Mouse (Mus musculus) MEL (cell line): ENCODE results near the gene Naaladl2. TPM values are rescaled to one million over a fixed set of nuclear protein-coding genes. Genes with fewer than 3 reads are reported as not detected.
A peak's percentile ranks its signal among the peaks of the same experiment; 100 is the strongest.

Experiments used
- DNase-seq: peaks from one replicate; pipeline ENCODE4 v3.0.0; 2011; ENCODE audit warnings: low read depth, low spot score
- H3K27ac ChIP-seq: 2 replicates; pipeline ENCODE4 v1.5.1; 2012; ENCODE audit warnings: low read depth, mild to moderate bottlenecking, control low read depth, low read length, moderate library complexity; ENCODE audit not compliant: control insufficient read depth
- H3K27me3 ChIP-seq, 2 experiments: fragments of 150-350 bp in 1 of 2; sonication (generic) in 1 of 2; 2 replicates each; pipeline ENCODE4 v1.6.1; 2012; ENCODE audit warnings: low read length in 2 of 2, mild to moderate bottlenecking in 2 of 2, improper control_type of control experiment in 1 of 2, moderate library complexity in 1 of 2; ENCODE audit not compliant: insufficient read depth in 2 of 2, control insufficient read depth in 1 of 2
- H3K36me3 ChIP-seq, 2 experiments: 2 replicates each; pipeline ENCODE4 v1.6.1; 2012 to 2014; ENCODE audit warnings: low read length in 2 of 2, improper control_type of control experiment in 1 of 2, inconsistent platforms in 1 of 2, mild to moderate bottlenecking in 1 of 2; ENCODE audit not compliant: insufficient read depth in 2 of 2, control insufficient read depth in 1 of 2
- H3K4me1 ChIP-seq, 2 experiments: fragments of 150-350 bp in 1 of 2; sonication (generic) in 1 of 2; 2 replicates each; pipeline ENCODE4 v1.6.1; 2012; ENCODE audit warnings: low read length in 2 of 2, improper control_type of control experiment in 1 of 2, mild to moderate bottlenecking in 1 of 2; ENCODE audit not compliant: insufficient read depth in 2 of 2, control insufficient read depth in 1 of 2
- H3K4me3 ChIP-seq, 2 experiments: fragments of 150-350 bp in 1 of 2; sonication (generic) in 1 of 2; 2 replicates each; pipeline ENCODE4 v1.5.1; 2012; ENCODE audit warnings: low read depth in 2 of 2, low read length in 2 of 2, mild to moderate bottlenecking in 2 of 2, moderate library complexity in 2 of 2, control low read depth in 1 of 2, improper control_type of control experiment in 1 of 2; ENCODE audit not compliant: control insufficient read depth in 1 of 2, insufficient read depth in 1 of 2
- H3K79me2 ChIP-seq: 2 replicates; pipeline ENCODE4 v1.6.1; 2012; ENCODE audit warnings: mild to moderate bottlenecking, low read length, moderate library complexity; ENCODE audit not compliant: control insufficient read depth, poor library complexity, insufficient read depth
- H3K9ac ChIP-seq: 2 replicates; pipeline ENCODE4 v1.6.1; 2012; ENCODE audit warnings: low read depth, mild to moderate bottlenecking, control low read depth, low read length, moderate library complexity; ENCODE audit not compliant: control insufficient read depth, poor library complexity, severe bottlenecking
- H3K9me3 ChIP-seq: fragments of 150-350 bp; sonication (generic); replicated peaks from 2 replicates; pipeline ENCODE4 v1.6.1; 2012; ENCODE audit warnings: mild to moderate bottlenecking, low read length, improper control_type of control experiment, moderate library complexity; ENCODE audit not compliant: insufficient read depth
- CHD1 ChIP-seq: IDR thresholded peaks from 2 replicates; pipeline ENCODE4 v1.6.1; 2012; ENCODE audit warnings: low read depth, mild to moderate bottlenecking, inconsistent platforms, low read length, improper control_type of control experiment
- CHD2 ChIP-seq: IDR thresholded peaks from 2 replicates; pipeline ENCODE4 v1.6.1; 2011; ENCODE audit warnings: low read length, improper control_type of control experiment
- E2F4 ChIP-seq: IDR thresholded peaks from 2 replicates; pipeline ENCODE4 v1.6.1; 2011; ENCODE audit warnings: low read depth, low read length, improper control_type of control experiment, borderline replicate concordance
- ELF1 ChIP-seq: IDR thresholded peaks from 2 replicates; pipeline ENCODE4 v1.6.1; 2014; ENCODE audit warnings: low read depth, mild to moderate bottlenecking, inconsistent platforms, low read length, improper control_type of control experiment, moderate library complexity
- EP300 ChIP-seq, 2 experiments: IDR thresholded peaks; 2 replicates each; pipeline ENCODE4 v1.6.1; 2011; ENCODE audit warnings: improper control_type of control experiment in 2 of 2, low read length in 2 of 2, low read depth in 1 of 2, mild to moderate bottlenecking in 1 of 2
- GABPA ChIP-seq: IDR thresholded peaks from 2 replicates; pipeline ENCODE4 v1.6.1; 2012; ENCODE audit warnings: low read depth, mild to moderate bottlenecking, inconsistent platforms, low read length, improper control_type of control experiment, moderate library complexity
- GATA1 ChIP-seq: IDR thresholded peaks from 2 replicates; pipeline ENCODE4 v1.6.1; 2011; ENCODE audit warnings: low read depth, low read length, improper control_type of control experiment
- HCFC1 ChIP-seq: IDR thresholded peaks from 2 replicates; pipeline ENCODE4 v1.6.1; 2012; ENCODE audit warnings: low read depth, mild to moderate bottlenecking, inconsistent platforms, low read length, improper control_type of control experiment, moderate library complexity
- JUND ChIP-seq: IDR thresholded peaks from 2 replicates; pipeline ENCODE4 v1.6.1; 2011; ENCODE audit warnings: low read depth, mild to moderate bottlenecking, improper control_type of control experiment, low read length
- MEF2A ChIP-seq: IDR thresholded peaks from 2 replicates; pipeline ENCODE4 v1.6.1; 2014; ENCODE audit warnings: low read depth, mild to moderate bottlenecking, inconsistent platforms, low read length, improper control_type of control experiment; ENCODE audit not compliant: poor library complexity, insufficient replicate concordance, severe bottlenecking; ENCODE audit errors: extremely low read depth
- MXI1 ChIP-seq: IDR thresholded peaks from 2 replicates; pipeline ENCODE4 v1.6.1; 2011; ENCODE audit warnings: mild to moderate bottlenecking, low read depth, low read length, improper control_type of control experiment
- MYC ChIP-seq: IDR thresholded peaks from 2 replicates; pipeline ENCODE4 v1.6.1; 2011; ENCODE audit warnings: low read depth, mild to moderate bottlenecking, low read length, improper control_type of control experiment, moderate library complexity
- NELFE ChIP-seq: IDR thresholded peaks from 2 replicates; pipeline ENCODE4 v1.6.1; 2011; ENCODE audit warnings: low read depth, low read length, improper control_type of control experiment
- NRF1 ChIP-seq: IDR thresholded peaks from 2 replicates; pipeline ENCODE4 v1.6.1; 2014; ENCODE audit warnings: low read depth, mild to moderate bottlenecking, inconsistent platforms, low read length, improper control_type of control experiment, moderate library complexity; ENCODE audit not compliant: poor library complexity, insufficient read depth, severe bottlenecking
- POLR2AphosphoS2 ChIP-seq: IDR thresholded peaks from 2 replicates; pipeline ENCODE4 v1.6.1; 2011; ENCODE audit warnings: low read length, improper control_type of control experiment
- RCOR1 ChIP-seq: IDR thresholded peaks from 2 replicates; pipeline ENCODE4 v1.6.1; 2012; ENCODE audit warnings: low read depth, mild to moderate bottlenecking, inconsistent platforms, low read length, improper control_type of control experiment
- SMC3 ChIP-seq: IDR thresholded peaks from 2 replicates; pipeline ENCODE4 v1.6.1; 2011; ENCODE audit warnings: low read depth, low read length, improper control_type of control experiment
- TCF12 ChIP-seq: IDR thresholded peaks from 2 replicates; pipeline ENCODE4 v1.6.1; 2014; ENCODE audit warnings: low read depth, mild to moderate bottlenecking, inconsistent platforms, low read length, improper control_type of control experiment, moderate library complexity
- USF1 ChIP-seq: IDR thresholded peaks from 2 replicates; pipeline ENCODE4 v1.6.1; 2014; ENCODE audit warnings: low read depth, mild to moderate bottlenecking, inconsistent platforms, low read length, improper control_type of control experiment, moderate library complexity
- ZKSCAN1 ChIP-seq: IDR thresholded peaks from 2 replicates; pipeline ENCODE4 v1.6.1; 2012; ENCODE audit warnings: low read depth, mild to moderate bottlenecking, inconsistent platforms, low read length, improper control_type of control experiment, moderate library complexity
- ZMIZ1 ChIP-seq: IDR thresholded peaks from 2 replicates; pipeline ENCODE4 v1.6.1; 2012; ENCODE audit warnings: low read depth, mild to moderate bottlenecking, inconsistent platforms, low read length, improper control_type of control experiment, moderate library complexity
- ZNF384 ChIP-seq: IDR thresholded peaks from 2 replicates; pipeline ENCODE4 v1.6.1; 2012; ENCODE audit warnings: low read depth, mild to moderate bottlenecking, inconsistent platforms, low read length, improper control_type of control experiment
- polyA plus RNA-seq, 2 experiments: library from polyadenylated mRNA; stranded (reverse) in 1 of 2; unstranded in 1 of 2; fragments of >175 nt in 1 of 2; fragments of >200 nt in 1 of 2; gene quantifications; 2 replicates each; pipeline versions ENCODE4 v1.2.1 to v1.2.4; 2012; ENCODE audit warnings: low replicate concordance in 2 of 2, low read depth in 1 of 2; ENCODE audit not compliant: insufficient read length in 2 of 2, insufficient read depth in 1 of 2, missing spikeins in 1 of 2
- total RNA-seq: library from RNA; depleted of rRNA; stranded (reverse); fragments of 300-350 nt; gene quantifications from 2 replicates; pipeline ENCODE4 v1.2.3, GENCODE M21; 2012

The Naaladl2 gene
- total and polyA plus RNA-seq, 3 experiments = 0.17 TPM; not detected in 2

DNA sequence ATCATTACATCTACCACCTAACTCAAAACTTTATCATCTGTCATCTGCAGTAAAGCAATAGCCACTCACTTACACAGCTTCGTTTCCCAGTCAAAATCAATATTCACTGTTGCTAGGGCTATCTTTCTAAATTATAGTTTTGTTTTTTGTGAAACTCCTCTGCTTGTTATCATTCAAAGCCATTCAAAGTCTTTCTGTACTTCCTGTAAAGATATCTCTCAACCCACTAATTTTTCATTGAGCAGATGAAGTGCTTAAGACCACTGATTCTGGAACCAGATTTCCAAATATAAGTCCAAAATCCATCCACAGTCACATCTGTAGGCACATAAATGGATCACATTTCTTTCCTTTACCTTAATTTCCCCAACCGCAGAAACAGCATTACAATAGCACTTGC lies 1020.0 kb downstream of the Naaladl2 start:
- Histone ChIP-seq H3K79me2 (no peaks in the 10 kb centered on the region), H3K36me3 (peaks cover 0 to 15% of the 10 kb centered on the region in 2 experiments; a peak in 2 of 4 replicates), H3K4me1 (peaks cover 0 to 17% of the 10 kb centered on the region in 2 experiments; a peak in 2 of 4 replicates), H3K4me3 (no peak overlapping the region), H3K9me3 (no peaks in the 10 kb centered on the region), H3K9ac (no peak overlapping the region), H3K27ac (no peak overlapping the region), H3K27me3 (no peaks in the 10 kb centered on the region)
- DNase-seq = no peak
- peak; percentile 54 for TF ChIP-seq GATA1
- TF ChIP-seq USF1 = no peak
- TF ChIP-seq NRF1 = no peak
- peak; percentile 51 to 52; a peak in 3 of 4 replicates for TF ChIP-seq EP300 (IDR thresholded peaks at IDR 0.05; ENCODE audit: low read depth in 1 of 2, low read length in 2 of 2)
- TF ChIP-seq MYC = no peak
- no peak for TF ChIP-seq HCFC1
- TF ChIP-seq ZKSCAN1 = no peak
- peak; percentile 57; the same call in 1 of the 2 replicates for TF ChIP-seq TCF12
- no peak for TF ChIP-seq CHD1
- peak; percentile 72 for TF ChIP-seq RCOR1

- peaks cover 0 to 5% of the 10 kb centered on the region in 2 experiments; a peak in 2 of 4 replicates for H3K36me3 ChIP-seq
- no peaks in the 10 kb centered on the region for H3K79me2 ChIP-seq
- no peak overlapping the region for H3K27ac ChIP-seq
- no peak overlapping the region for H3K4me3 ChIP-seq
- TF ChIP-seq CHD2 (no peak), GABPA (no peak), NELFE (no peak), ZMIZ1 (no peak), EP300 (IDR thresholded peaks at IDR 0.05; ENCODE audit: low read depth in 1 of 2, low read length in 2 of 2) (no peak), MXI1 (no peak), JUND (no peak), MEF2A (no peak), ZNF384 (no peak), E2F4 (no peak), ZKSCAN1 (no peak), SMC3 (no peak), ELF1 (no peak), POLR2AphosphoS2 (no peak), GATA1 (no peak)
- TF ChIP-seq, all 39 proteins: peak for 0
- Histone ChIP-seq H3K9me3 (no peaks in the 10 kb centered on the region), H3K27me3 (no peaks in the 10 kb centered on the region), H3K4me1 (peaks cover 2 to 6% of the 10 kb centered on the region in 2 experiments; a peak in 3 of 4 replicates), H3K9ac (no peak overlapping the region)
- DNase-seq = no peak
Measured at GRCm38 (mm10) chr3:24118136-24118535, 1025.9 kb downstream of the Naaladl2 start.
